Mouse (Mus musculus) c-Kit-negative CD71-positive TER-119-positive erythroid progenitor cells, embryonic 14.5 days (primary cell): ENCODE results near the gene Ghr.

ENCODE experiments used
- DNase-seq: peaks from one replicate; pipeline ENCODE4 v3.0.0-alpha.2; 2013; ENCODE audit warnings: low read depth, low spot score

Ghr gene

DNA sequence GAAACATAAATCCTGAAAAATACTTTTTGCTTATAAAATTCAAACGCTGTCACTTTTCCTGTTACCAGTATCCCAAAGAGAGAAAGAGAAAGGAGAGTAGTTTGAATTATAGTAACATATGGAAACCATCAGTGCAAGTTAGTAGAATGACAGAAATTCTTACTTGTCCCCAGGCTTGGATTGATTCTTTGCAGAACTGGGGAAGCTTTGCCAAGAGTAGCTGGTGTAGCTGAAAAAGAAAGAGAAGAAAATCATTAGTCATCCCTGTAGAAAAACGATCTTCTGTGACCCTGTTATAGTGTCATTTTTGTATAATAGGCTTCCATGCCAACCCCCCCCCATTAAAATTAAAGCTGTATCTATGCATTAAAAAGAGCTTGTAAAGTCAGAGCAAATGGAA is 194.8 kb downstream of the Ghr start:
- no peak for DNase-seq

DNA sequence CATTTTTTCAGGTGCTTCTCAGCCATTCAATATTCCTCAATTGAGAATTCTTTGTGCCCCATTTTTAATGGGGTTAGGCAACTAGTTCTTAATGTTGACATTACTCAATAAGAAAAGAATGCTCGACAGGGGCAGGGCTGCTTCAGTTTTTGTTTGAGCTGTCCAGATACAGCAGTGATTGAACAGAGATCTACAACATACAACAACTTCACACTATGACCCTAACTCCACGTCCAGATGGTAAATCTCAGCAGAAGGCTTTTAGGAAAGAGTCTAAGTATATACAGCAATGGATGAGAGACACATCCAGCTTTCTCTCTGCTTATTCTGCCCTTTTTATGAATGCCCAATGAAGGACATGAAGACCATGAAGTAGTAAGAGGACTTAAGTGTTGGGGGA is 199.5 kb downstream of the Ghr start:
- DNase-seq = no peak

DNA sequence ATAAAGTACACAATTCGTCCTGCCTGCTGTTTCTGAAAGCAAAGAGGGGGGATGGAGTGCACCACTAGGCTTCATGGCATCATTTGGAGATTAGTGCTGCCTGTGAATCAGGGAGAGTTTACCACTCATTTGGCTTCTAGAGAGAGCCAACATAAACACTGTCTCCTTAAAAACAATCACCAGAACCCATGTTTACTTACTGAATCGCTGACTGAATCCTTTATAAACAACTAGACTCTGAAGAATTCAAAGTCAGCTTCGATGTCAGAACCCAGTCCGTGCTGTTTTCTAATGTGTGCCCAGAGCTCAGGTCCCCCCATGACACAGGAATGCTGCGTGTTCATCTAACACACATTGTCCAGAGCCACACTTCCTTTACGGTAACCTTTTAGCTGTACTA is 201.9 kb downstream of the Ghr start:
- DNase-seq = no peak

GRCm38 (mm10) chr15:3368261-3368832 is 214.9 kb downstream of the Ghr start:
- no peak for DNase-seq

- DNase-seq = no peak
These were observed 227.1 kb downstream of the Ghr start for GRCm38 (mm10) chr15:3356073-3356766.

DNA sequence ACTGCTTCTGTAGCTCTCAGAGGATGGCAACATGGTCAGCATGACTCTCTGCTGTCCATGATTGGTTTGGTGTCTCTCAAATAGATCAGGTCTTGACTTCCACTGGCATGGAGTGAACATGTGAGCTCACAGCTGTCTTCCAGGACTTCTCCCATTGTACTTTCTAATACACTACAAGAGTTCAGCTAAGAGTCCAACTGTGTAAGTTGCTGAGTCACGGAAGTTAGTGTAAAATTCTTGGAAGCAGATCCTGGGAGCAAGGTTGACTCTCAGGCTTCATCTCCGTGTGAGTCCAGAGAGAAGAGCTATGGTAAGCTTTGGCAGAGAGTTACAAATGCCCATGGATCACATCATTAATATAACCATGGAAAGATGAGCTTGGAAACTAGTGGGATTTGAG is 229.6 kb downstream of the Ghr start:
- no peak for DNase-seq

DNA sequence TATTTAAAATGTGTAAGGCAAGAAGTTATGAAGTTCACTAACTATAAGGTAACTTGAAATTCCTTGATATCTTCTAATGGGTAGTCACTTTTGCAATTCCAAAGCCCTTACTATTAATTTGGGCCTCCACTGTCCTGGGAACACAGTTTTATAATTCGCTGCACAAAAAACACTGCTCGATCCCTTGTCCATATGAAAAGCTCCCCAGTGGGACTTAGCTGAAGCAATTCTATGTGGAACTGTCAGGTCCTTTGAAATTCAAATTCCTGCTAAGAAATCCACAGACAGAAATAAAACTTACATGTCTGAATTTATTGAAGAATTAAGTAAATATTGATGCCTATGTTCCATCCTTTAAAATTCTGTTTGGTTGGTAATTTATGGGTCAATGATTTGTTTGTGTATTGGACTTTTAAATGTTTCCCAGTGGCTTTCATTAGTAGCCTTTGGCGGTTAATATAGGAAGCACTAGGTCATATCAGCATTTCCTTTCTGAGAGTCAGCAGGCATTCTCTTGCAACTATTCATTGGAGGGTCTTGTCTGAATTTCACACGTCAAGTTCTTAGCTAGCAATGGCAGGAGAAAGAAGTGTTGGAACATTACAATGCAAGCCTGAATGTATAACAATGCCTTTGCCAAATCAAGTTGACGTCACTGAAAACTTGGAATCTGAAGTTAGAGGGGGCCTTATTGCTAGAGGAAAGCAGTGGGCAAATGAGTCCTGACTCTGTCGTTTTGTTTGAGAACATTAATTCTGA is 233.8 kb downstream of the Ghr start:
- DNase-seq = no peak

DNA sequence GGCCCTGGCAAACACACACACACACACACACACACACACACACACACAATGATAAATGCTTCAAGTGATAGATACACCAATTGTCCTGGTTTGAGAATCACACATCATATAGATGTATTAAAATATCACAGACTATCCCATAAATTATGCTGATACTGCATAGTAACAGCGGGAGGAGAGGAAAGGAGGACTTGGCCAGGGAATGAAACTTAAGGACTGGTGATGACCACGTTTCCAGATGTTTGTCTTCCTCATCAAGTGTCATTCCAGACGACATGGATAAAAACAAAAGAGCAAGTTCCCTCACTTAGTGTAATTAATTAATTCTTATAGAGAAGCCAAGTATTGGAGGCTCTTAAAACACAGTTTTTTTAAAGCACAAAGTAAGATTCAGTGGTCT is 236.6 kb downstream of the Ghr start:
- DNase-seq = no peak

DNA sequence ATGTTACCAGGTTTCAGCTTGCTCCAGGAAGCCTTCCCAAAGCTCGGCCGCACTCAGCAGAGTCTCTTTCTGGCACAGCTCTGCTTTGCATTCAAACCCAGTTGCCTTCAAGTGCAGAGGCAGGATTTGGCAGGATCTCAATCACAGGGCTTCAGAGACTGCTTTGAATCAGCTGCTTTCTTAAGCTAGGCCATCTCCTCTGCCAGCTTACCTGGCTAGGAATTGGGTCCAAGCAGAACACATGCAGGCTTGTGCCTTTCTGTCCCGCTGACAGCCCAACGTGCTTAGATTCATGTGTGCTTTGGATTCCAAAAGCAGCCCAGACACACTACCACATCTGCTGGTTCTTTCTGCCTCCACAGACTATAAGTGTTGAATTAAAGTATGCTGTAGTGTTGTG is 238.7 kb downstream of the Ghr start:
- no peak for DNase-seq

DNA sequence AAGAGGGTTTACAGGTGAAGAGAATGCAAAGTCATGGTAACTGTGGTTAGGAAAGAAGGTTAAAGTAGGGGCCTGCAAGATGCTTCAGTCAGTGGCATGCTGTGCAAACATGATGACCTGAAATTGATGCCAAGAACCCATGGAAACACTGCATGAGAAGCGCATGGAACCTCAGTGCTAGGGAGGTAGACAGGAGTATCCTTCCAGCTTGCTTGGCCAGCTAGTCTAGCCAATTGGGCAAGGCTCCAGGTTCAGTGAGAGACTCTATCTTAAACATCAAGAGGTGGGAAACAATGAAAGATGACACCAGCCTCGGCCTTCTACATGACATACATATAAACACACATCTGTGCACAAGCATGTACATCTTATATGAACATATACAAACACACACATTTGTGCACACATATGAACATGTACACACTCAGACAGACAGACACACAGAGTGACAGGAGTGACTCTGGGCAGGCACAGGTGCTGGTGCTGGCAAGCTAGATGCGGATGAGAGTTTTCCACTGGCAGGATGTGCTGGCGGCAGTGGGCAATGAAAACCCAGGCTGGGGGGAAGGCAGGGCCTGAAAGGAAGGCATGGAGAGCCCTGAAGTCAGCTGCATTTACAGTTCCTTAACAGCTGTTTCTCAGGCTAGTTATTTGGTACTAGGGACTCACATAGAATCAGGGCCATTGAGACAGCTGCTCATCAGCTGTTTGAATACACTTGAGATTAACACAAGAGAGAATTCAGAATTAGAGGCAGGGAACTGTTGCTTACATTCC is 241.3 kb downstream of the Ghr start:
- DNase-seq = no peak

DNA sequence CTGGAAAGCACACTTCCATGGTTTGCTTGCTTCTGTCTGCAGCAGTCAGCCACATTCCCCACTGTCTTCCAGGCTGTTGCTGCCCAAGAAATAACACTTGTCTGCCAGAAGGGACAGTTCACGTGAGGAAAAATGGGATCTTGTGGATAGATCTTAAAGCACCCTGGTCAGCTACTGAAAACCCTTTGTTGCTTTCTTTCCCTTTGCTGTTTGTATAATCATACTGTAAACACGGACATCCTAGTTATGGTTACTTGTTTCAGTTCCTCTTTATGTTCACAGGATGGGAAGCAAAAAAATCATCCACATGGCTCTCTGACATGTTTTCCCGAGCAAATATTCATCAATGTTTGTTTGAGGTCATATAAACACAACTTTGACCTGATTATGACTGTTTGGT is 243.4 kb downstream of the Ghr start:
- no peak for DNase-seq

- DNase-seq = no peak
These were observed 250.8 kb downstream of the Ghr start for GRCm38 (mm10) chr15:3332517-3332916.

DNA sequence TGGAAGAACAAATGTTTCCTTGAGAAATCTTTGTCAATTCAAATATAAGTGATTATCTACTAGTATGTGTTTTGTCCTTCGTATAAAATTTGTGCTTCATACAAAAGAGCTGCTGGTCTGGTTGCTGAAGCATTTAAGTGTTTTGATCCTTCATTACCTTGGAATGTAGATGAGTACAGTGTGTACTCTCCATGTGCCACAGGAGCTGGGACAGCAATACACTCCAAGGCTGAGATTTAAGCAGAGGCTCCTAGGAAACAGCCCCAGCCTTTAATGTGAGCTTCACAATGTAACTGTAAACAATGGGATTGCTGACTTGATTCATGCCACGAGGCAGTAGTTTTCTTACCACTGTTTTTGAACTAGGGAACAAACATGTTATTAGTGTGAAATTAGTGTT is 251.5 kb downstream of the Ghr start:
- DNase-seq = no peak

- no peak for DNase-seq
These were observed 253.0 kb downstream of the Ghr start for GRCm38 (mm10) chr15:3330291-3330690.

DNA sequence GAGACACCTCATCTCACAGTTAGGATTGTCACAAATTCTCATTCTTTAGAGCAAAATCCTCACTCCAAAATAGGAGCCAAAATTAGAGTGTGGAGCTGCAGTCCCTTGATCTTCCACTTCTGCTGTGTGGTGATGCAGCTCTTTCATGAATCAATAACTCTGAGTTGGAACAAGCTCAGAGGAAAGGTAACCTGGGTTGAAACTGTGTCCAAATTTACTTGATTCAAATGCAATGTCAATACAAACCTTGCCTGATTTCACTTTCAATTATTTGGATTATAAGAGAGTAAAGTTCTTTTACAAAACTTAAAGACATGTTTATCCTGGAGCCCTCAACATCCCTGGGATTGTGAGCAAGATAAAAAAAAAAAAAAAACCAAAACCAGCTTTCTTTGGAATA is 260.3 kb downstream of the Ghr start:
- DNase-seq = no peak

GRCm38 (mm10) chr15:3319929-3320328 is 263.4 kb downstream of the Ghr start:
- no peak for DNase-seq

DNA sequence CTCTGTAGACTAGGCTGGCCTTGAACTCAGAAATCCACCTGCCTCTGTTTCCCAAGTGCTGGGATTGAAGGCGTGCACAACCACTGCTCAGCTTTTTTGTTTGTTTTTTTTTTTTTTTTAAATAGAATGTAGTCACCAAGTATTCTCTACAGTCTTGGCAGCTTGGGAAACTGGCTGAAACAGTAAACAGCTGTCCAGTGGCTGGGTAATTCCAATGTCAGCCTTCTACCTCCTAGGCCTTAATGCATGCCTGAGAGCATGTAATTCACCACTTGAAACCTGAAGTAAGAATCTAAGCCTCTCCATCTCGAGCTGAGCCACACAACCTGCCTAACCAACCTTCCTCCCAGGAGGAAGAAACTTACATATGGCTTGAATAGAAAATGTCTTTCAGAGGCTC is 266.7 kb downstream of the Ghr start:
- no peak for DNase-seq

DNA sequence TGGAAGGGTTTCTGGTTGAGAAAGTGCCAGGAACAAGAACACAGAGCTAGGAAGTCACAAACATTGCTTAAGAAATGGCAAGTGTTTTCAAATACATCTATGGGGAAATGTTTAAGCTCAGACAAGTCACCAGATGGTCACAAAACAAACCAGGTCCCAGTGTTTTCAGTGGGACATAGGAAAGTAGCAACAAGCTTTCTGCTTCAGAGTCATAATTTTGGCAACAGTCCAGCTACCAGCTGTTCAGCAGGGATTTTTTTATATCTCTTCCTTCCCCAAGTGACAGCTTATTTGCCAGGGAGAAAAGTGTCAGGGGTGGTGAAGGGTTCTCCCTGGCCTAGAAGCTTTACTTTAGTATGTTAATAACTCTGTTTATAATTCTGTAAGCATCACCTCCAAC is 270.4 kb downstream of the Ghr start:
- DNase-seq = no peak

- no peak for DNase-seq
These were observed 273.4 kb downstream of the Ghr start for GRCm38 (mm10) chr15:3309856-3310255.

GRCm38 (mm10) chr15:3303426-3303825 is 279.9 kb downstream of the Ghr start, which contains the start of gene Ccdc152:
Gene Ccdc152, minus strand, starts transcription at chr15:3303526.
- no peak for DNase-seq

GRCm38 (mm10) chr15:3300361-3301100 is 282.8 kb downstream of the Ghr start:
- DNase-seq = no peak

- DNase-seq = no peak
These were observed 285.7 kb downstream of the Ghr start for GRCm38 (mm10) chr15:3297615-3298014.
